Mouse (Mus musculus) spleen, adult 2 months (tissue): ENCODE data around the gene Plp2.

Source experiments
- CTCF ChIP-seq: fragments of 200-500 bp; IDR thresholded peaks from 2 replicates; pipeline ENCODE4 v1.5.1; 2011; ENCODE audit warnings: mild to moderate bottlenecking, inconsistent platforms; ENCODE audit not compliant: insufficient read depth, insufficient read length, insufficient replicate concordance; ENCODE audit errors: extremely low read depth
- POLR2A ChIP-seq: fragments of 200-500 bp; IDR thresholded peaks from 2 replicates; pipeline ENCODE4 v1.6.1; 2011; ENCODE audit warnings: low read depth, low read length, inconsistent platforms

DNA sequence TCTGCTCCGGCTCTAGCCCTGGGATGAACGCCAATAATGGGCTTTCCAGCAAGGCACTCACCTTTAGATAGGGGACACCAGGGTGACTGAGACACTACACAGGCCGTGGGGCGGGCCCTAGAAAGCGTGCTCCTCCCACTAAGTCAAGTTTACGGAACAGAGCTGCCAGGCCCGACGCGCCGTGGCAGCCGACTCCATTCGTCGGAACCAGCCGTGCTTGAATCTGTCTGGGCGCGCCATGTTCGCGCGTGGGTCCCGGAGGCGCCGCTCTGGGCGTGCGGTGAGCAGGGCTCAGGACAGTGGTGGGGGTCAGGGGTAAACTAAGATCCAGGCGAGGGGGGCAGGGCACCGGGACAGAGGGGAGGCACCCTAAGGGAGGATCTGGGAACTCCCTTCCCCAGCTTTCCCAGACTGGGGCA is 14.0 kb downstream of the Plp2 start, which contains the start of gene Prickle3:
- TF ChIP-seq CTCF, result no peak
- peak; percentile 40 for TF ChIP-seq POLR2A
